In the genomic region with DNA sequence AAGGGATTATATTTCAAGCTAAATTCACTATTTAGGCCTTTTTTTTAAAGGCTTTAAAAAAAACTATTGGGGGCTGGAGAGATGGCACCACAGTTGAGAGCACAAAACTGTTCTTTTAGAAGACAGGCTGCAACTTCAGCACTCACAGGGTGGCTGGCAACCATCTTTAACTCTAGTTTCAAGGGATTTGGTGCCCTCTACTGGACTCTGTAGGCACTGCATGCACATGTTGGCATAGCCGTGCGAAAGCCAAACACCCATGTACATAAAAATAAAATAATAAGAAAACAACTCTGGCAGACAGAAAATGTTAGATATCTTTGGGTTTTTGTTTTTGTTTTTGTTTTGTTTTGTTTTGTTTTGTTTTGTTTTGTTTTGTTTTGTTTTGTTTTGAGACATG, we compare ENCODE assay signal across 8 mouse cellular contexts. TPM values are rescaled to one million over a fixed set of nuclear protein-coding genes. Genes with fewer than 3 reads are reported as not detected.
DNase-seq lines count a peak whose midpoint lies in the region; ATAC-seq and TF ChIP-seq lines count a peak whose summit lies in the region.

No protein-coding gene starts in this region.

- no peak overlapping the region for H3K4me3 ChIP-seq in kidney, embryonic 16.5 days (ENCODE audit: low read length)
- H3K4me3 ChIP-seq in cortical plate, adult 2 months (ENCODE audit: insufficient read depth, low read length), result no peak overlapping the region

- H3K27me3 ChIP-seq in kidney, embryonic 16.5 days (ENCODE audit: insufficient read depth, low read length), result no peaks in the 10 kb centered on the region

- H3K4me2 ChIP-seq in kidney, embryonic 16.5 days (replicated peaks; ENCODE audit: low read depth, low read length), result no peak overlapping the region

- peak; percentile 77 for TF ChIP-seq CTCF in cortical plate, adult 2 months (IDR thresholded peaks at IDR 0.05; ENCODE audit: extremely low read depth, insufficient read depth, low read length)

- WGBS in kidney, embryonic 16.5 days, result 22% methylated on average over 2 of the region's 2 CpGs

- peak; percentile 83 for DNase-seq in kidney, adult 18-20 months
- DNase-seq in adipocyte (ENCODE audit: low spot score), result peak; percentile 86
- peak; percentile 29 for DNase-seq in heart, postnatal 25 days (ENCODE audit: low spot score)
- DNase-seq in left cerebral cortex, postnatal 36 days (ENCODE audit: low spot score in 2 of 2), result peak; percentile 33 to 42
- peak; percentile 81 for DNase-seq in ovary, postnatal 14 days (ENCODE audit: low spot score)
- peak; percentile 84 for DNase-seq in thymus, postnatal 25 days

- intact Hi-C loops in heart, postnatal 25 days (cut with DNase I), result loop anchor here (1.0 to 5.0 kb wide), 3 partner anchors 202 to 341 kb away; no protein-coding TSS in a partner anchor
- intact Hi-C loops in left cerebral cortex, postnatal 36 days (cut with DNase I), result loop anchor here (1.0 to 10.0 kb wide), 2 partner anchors 202 to 339 kb away; no protein-coding TSS in a partner anchor

- no peak overlapping the region for H3K27ac ChIP-seq in kidney, embryonic 16.5 days (ENCODE audit: low read length)
- no peak overlapping the region for H3K27ac ChIP-seq in cortical plate, adult 2 months (ENCODE audit: insufficient read depth, low read length)

- no peaks in the 10 kb centered on the region for H3K36me3 ChIP-seq in kidney, embryonic 16.5 days (ENCODE audit: insufficient read depth, low read length)

- H3K9me3 ChIP-seq in kidney, embryonic 16.5 days (ENCODE audit: low read length), result no peaks in the 10 kb centered on the region

- no peak for TF ChIP-seq POLR2A in cortical plate, adult 2 months (IDR thresholded peaks at IDR 0.05; ENCODE audit: extremely low read depth, insufficient read depth, low read length)

- no peak for ATAC-seq in kidney, embryonic 16.5 days (ENCODE audit: low FRiP score, low TSS enrichment)

- H3K4me1 ChIP-seq in kidney, embryonic 16.5 days (ENCODE audit: insufficient read depth, low read length), result peaks cover 7% of the 10 kb centered on the region
- peaks cover under 1% of the 10 kb centered on the region; the same call in 1 of the 2 replicates for H3K4me1 ChIP-seq in cortical plate, adult 2 months (ENCODE audit: control insufficient read depth, insufficient read depth, low read length)

- no peak overlapping the region for H3K9ac ChIP-seq in kidney, embryonic 16.5 days (replicated peaks; ENCODE audit: low read length)

RNA-seq across cellular contexts. Expression of gene Cdc16, which starts 3.8 kb away (rescaled TPM):
- polyA plus RNA-seq in kidney, embryonic 16.5 days (2015; fragmentation: Nextera tagmentation; extraction: Ambion mirVana), result 180 and 181 TPM in 2 replicates
- 57.7 and 60.1 TPM in 2 replicates for polyA plus RNA-seq in cortical plate, adult 2 months (2012; rRNA removed)
- total RNA-seq in heart, postnatal 25 days (2021), result 10 to 100 TPM; 29.0 to 31.6 TPM
- total RNA-seq in left cerebral cortex, postnatal 36 days (2021), result 10 to 100 TPM; 48.7 to 49.5 TPM

RNA-seq across cellular contexts. Expression of gene Upf3a, which starts 31.7 kb away (rescaled TPM):
- polyA plus RNA-seq in kidney, embryonic 16.5 days (2015; fragmentation: Nextera tagmentation; extraction: Ambion mirVana), result 44.3 and 45.8 TPM in 2 replicates
- polyA plus RNA-seq in cortical plate, adult 2 months (2012; rRNA removed), result 32.8 and 36.3 TPM in 2 replicates
- 10 to 100 TPM in 1 of 2 experiments, 1 to 10 TPM in 1; 8.6 to 10.4 TPM for total RNA-seq in heart, postnatal 25 days (2021)
- total RNA-seq in left cerebral cortex, postnatal 36 days (2021), result 10 to 100 TPM; 35.6 TPM

RNA-seq across cellular contexts. Expression of gene Cfap97d2, which starts 48.0 kb away (rescaled TPM):
- 0.19 TPM in 1 of 2 replicates, not detected in the other for polyA plus RNA-seq in kidney, embryonic 16.5 days (2015; fragmentation: Nextera tagmentation; extraction: Ambion mirVana)
- polyA plus RNA-seq in cortical plate, adult 2 months (2012; rRNA removed), result 1.4 and 2.3 TPM in 2 replicates
- not detected for total RNA-seq in heart, postnatal 25 days (2021)
- 1 to 10 TPM in 1 of 2 experiments, under 1 TPM in 1; 0.84 to 1.5 TPM for total RNA-seq in left cerebral cortex, postnatal 36 days (2021)

Comparison
In these comparisons a context has a peak if more than half of its experiments do, and no peak if none do; other contexts are left out.
1. DNase-seq: peak in every context shown above with its lines; median percentile 86 in adipocyte; 84 in thymus, postnatal 25 days; 83 in kidney, adult 18-20 months; 81 in ovary, postnatal 14 days; 38 in left cerebral cortex, postnatal 36 days; 29 in heart, postnatal 25 days.